Mouse (Mus musculus) c-Kit-positive CD71-negative TER-119-negative erythroid progenitor cells, embryonic 14.5 days (primary cell): ENCODE results near the gene Mgat3.

Experiments used
- DNase-seq: peaks from one replicate; pipeline ENCODE4 v3.0.0-alpha.2; 2013; ENCODE audit warnings: low read depth

The Mgat3 gene

GRCm38 (mm10) chr15:80149517-80149916 lies 24.0 kb upstream of the Mgat3 start:
- DNase-seq: no peak

- no peak for DNase-seq
Measured at GRCm38 (mm10) chr15:80152663-80153062, 20.9 kb upstream of the Mgat3 start.

DNA sequence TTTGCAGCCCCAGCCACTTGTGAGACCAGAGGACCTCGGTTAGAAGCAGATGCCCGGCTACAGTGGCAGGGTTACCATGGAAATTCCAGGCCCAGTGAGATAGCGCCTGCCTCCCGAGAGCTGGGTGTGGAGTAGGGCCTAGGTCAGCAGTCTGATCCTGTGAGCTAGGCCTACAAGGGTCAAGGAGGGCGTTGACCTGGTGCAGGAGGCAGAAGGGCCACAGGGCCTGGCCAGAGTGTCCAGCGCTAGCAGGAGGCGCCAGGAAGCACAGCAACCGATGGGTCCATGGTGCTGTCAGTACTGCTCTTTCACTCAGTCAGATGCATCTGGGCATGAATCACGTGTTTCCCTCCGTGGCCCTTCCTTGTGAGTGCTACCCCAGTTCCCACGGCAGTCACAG lies 19.8 kb upstream of the Mgat3 start:
- no peak for DNase-seq

- DNase-seq: no peak
Measured at GRCm38 (mm10) chr15:80155707-80156106, 17.8 kb upstream of the Mgat3 start.

- no peak for DNase-seq
Measured at GRCm38 (mm10) chr15:80157197-80157943, 16.2 kb upstream of the Mgat3 start.

DNA sequence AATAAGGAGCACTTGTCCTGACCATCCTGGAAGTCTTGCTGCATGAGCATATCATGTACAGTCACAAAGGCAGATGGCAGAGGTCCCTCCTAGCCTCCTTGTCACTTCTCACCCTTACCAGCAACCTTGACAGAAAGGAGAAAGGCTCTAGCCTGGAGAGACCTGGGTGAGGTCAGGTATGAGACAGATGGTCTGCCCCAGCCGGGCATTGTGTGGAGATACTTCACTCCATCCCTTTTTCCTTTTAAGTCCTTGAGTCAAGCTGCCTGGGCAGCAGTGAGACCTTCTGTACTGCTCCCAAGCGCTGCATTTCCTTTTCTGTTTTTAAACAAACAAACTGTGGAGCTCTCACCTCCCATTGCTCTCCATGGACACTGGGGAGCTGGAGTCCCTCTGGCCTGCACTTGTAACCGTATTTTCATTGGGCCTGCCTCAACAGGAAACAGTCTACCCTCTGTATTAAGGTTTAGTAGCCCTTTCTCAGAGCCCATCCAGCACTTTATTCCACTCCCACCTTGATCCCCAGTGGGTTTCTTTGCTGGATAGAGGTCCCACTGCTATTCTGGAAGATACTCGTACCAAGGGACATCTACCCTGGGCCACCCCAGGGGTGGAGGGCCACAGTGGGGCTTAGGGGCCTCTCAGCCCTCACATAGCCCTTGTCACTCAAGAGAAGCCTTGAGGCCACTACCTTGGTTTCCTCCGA lies 15.4 kb upstream of the Mgat3 start:
- DNase-seq: no peak

- no peak for DNase-seq
Measured at GRCm38 (mm10) chr15:80158707-80159090, 14.8 kb upstream of the Mgat3 start.

DNA sequence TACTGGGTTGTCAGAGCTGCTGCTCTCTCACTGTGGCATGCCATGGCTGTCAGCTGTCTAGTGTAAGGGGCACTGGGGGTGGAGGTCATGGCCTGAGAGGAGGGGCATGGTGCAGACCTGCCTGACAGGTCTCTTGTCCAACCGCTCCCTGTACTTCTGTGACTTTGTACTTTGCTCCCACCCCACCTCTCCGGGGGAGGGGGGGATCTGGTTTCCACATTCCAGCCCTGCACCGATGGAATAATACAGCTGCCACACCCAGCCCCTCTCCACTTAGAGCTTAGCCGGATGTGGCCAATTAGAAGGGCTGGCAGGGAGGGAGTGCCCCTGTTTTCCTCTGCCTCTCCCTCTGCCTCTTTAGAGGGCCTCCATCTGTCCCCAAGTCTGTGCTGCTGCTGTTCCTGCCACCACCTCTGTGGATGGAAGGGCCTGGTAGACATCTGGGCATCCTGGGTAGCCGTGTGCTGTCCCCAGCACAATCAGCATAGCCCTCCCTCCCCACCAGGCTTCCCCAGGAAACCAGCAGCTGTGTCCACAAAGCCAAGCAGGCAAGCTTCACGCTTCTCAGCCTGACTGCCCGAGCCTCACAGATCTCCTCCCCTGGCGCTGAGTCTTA lies 14.1 kb upstream of the Mgat3 start:
- DNase-seq: no peak

- DNase-seq: no peak
Measured at GRCm38 (mm10) chr15:80160223-80160622, 13.3 kb upstream of the Mgat3 start.

DNA sequence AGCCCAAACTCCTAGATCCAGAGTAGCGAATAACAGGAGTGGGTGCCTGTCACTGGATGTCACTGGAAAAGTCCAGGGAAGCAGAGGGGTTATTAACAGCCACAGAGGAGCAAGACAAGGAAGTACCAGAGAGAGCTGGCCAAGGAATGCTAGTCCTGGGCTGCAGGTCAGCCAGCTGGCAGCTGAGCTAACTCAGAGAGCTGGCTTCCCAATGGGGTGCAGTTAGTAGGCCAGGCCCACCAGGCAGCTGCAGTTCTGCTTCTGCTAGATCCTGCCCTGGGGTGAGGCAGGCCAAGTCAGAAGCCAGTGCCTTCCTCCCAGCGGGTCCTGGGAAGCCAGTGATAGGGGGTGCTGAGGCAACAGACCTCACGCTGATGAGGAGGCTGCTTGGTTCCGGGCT lies 12.8 kb upstream of the Mgat3 start:
- no peak for DNase-seq

DNA sequence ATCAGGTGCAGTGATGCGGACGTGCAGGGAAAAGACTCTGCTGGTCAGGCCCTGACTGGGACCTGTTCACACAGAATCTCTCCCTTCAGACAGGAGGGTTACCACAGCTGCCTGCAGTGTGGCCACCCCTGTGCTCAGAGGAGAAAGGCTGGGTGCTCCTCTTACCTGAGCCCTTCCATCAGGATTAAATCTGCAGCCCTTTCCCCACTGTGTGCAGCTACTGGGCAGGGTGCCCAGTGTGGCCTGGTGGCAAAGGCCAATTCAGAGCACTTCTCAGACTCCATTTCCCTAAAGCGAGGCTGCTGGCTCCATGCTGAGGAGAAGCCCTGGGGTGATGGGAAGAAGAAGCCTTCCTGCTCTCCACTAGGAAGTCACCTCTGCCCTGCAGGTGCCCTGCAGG lies 12.3 kb upstream of the Mgat3 start:
- DNase-seq: no peak

DNA sequence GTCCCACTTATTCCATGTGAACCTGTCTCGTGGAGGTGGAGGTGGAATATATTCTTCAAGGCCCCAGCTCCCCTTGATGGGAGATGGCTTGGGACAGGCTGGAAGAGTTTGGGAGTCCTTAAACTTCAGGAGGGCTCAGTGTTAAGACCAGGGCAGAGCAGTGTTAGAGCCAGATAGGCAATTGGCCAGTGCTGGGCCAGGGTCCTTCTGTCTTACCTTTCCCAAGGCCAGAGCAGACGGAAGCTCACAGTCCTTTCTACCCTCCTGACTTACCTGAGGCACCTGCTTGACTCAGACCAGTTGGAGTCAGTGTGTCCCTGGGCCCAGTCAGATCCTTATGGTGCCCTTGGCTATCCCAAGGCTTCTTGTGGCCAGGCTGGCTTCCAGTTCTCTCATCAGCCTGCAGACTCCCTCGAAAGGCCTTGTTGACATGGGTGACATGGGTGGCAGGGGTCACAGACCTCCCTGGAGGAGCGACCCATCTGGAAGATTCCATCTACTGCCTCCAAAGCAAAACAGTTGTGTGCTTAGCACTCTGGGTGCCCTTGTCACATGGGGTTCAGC lies 11.0 kb upstream of the Mgat3 start:
- no peak for DNase-seq

DNA sequence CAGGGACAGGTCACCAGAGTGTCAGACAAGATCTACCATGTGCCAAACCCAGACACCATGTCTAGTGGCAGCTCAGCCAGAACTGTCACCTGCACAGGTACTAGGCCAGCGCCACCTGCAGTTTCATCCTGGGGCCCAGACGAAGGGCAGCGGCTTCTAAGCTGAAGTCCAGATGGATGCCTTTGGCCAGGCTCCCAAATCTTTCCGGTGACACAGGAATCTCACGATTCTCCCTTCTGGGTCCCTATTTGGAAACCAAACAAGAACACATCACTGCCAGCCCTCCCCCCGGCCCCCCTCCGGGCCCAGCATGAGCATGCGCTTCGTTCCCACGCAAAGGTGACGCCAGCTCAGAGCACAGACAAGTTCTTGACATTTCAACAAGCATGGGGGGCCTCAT lies 10.2 kb upstream of the Mgat3 start:
- DNase-seq: no peak

DNA sequence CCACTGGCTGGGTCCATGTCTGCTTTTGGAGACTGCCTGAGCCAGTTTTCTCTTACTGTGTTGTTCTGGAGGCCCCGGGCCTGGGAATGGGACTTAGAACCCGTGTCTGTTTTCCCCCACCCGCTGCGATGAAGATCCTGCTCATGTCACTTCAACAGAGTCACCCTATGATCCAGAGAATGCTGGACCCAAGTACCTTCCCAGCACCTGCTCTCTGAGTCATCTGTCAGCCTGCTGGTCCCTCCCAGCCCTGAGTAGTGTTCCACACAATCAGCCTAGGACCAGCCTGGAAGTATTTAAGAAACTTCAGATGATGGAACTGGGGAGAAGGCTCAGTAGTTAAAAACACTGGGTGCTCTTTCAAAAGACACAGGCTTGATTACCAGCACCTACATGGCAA lies 9.8 kb upstream of the Mgat3 start:
- no peak for DNase-seq

DNA sequence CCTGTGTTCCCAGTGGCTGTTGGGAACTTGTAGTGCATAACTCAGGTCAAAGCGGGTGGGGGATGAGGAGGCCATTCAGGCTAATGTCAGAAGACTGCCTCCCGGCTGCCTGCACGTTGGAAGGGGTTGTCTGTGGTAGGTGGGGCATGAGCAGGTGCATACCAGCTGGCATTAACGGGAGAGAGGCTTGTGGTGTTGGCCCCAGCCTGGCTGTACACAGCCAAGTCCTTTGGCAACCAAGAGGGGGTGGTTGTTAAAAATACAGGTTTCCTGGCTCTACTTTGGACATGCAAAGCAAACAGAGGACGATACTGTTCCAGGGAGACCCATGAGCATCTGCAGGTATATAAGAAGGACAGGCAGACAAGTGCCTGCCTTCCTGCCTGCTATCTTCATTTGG lies 8.1 kb upstream of the Mgat3 start:
- no peak for DNase-seq

DNA sequence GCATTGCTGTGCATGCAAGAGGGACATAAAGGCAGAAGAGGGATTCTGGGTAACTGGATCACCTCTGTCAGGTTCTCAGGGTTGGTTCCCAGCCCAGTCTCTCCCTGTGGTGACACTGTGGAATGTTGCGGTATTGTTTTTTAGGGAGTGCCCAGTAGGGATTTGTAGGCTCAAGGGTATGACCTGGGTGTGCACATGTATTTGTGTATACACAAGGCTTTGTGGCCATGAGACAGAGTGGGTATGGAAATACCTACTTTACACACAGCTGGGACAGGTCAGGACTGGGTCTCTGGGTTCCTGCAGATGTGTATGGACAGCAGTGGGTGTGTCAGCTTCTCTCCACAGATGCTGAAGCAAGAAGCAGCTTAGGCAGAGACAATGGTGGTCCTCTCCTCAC lies 4.0 kb upstream of the Mgat3 start:
- no peak for DNase-seq

DNA sequence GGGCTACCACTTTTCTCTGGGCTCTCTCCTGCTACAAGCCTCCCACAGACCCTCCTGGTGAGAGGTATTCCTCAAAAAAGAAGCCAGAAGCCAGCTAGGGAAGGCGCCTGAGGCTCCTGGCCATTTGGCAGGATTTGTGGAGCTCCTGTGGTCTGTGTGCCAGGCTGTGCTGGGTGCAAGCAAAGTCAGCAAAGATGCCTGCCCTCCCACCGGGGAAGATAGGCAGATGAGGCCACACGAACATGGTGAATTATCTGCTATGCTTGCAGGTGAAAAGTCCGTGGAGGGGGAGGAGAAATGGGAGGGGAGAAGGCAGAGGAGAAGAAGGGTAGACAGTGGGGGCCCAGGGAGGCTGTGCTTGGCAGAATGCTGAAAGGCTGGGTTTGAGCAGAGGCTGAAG lies 3.2 kb upstream of the Mgat3 start:
- DNase-seq: no peak

DNA sequence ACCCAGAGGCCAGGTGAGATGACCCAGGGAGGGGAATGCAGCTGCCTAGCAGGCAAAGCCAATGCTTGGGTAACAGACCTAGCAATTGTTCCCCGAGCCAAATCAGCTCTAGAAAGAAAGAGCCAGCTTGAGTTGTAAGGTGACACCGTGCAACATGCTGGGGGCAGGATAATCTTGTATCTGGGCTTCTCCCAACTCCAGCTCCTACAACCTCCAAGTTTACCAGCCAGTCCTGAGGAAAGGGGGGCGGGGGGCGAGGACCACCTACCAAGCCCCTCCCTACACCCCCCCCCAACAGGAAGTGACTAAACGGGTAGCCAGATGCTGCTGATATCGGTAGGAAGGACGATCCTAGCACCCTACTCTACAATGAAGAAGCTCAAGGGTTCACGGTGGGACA lies 2.2 kb upstream of the Mgat3 start:
- DNase-seq: no peak

GRCm38 (mm10) chr15:80171791-80172190 lies 1.7 kb upstream of the Mgat3 start:
- no peak for DNase-seq

- no peak for DNase-seq
Measured at GRCm38 (mm10) chr15:80173781-80174597, 468 bp downstream of the Mgat3 start.

DNA sequence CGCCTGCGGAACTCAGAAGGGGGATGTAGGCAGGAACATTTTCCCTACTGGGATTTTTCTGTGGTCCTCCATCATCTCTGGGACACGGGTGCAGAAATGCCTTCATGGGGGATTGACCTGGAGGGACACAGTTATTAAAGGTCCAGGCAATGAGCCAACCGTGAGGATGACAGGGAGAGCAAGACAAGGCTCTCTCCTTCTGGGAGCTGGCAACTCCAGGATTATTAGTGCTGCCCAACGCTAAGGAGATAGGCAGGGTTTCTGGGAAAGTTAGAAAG lies 1.0 kb downstream of the Mgat3 start:
- DNase-seq: no peak

GRCm38 (mm10) chr15:80175316-80175715 lies 1.8 kb downstream of the Mgat3 start:
- DNase-seq: no peak

DNA sequence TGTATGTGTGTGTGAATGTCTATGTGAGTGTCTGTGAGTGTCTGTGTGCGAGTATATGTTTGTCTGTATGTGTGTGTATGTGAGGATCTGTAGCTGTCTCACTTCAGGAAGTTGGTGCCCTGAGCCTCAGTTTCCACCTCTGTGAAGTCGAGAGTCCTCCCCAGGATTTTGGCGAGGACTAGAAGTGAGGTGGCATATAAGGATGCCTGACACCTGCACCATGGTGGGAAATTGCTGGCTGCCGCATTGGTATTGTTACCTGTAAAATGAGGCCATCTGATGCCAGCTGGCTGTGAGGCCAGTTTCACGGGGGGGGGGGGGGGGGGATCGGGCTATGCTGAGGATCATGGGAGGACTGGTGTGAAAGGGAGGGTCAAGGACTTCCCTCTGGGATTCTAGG lies 2.2 kb downstream of the Mgat3 start:
- DNase-seq: no peak
